ENCODE assay signal across 9 mouse cellular contexts in the genomic region with DNA sequence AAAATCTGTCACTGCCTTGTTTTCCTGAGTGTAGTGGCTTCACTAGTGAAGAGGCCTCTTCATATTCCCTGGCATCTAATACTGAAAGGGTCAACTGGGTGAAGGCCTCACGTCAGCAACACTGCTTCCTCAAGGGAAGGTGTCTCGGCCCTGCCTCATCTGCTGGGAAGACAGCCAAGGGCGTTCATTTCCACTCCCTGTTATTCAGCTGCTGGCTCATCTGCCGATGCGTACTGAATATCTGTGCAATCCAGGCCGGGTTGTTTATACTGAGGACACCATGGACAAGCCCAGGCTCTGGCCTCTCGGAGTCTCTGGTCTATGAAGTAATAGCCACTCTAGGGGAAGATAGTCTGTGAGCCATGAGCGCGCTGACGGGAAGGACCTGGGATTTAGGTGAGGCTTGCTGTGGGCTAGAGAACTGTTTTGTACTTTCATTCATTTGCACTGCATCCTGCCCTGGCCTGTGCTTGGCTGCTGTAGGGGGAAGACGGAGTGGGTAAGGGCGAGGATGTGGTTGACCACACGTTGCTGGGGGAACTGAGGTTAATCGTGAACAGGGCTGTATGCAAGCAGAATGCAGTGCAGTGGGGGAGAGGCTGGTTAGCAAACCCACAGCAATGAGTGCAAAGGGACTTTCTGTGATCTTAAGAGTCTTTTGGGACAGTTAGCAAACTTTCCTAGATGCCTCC. TPM values are rescaled to one million over a fixed set of nuclear protein-coding genes. Genes with fewer than 3 reads are reported as not detected.
A peak's percentile ranks its signal among the peaks of the same experiment; 100 is the strongest.
DNase-seq lines count a peak whose midpoint lies in the region; ATAC-seq and TF ChIP-seq lines count a peak whose summit lies in the region.
"Had no signal": no experiment of that assay in that cellular context is flagged by ENCODE, and none has a peak within 500 bp of the region (broad histone marks: within the 10 kb centered on the region; RNA-seq: fewer than 3 reads in every experiment).

No protein-coding gene starts in this region.

- H3K4me2 ChIP-seq in heart, embryonic 11.5 days = no peak overlapping the region

- no peak for TF ChIP-seq POLR2A in heart, adult 2 months (IDR thresholded peaks at IDR 0.05; ENCODE audit: insufficient read depth, low read depth, low read length)
- TF ChIP-seq POLR2A in thymus, adult 2 months (IDR thresholded peaks at IDR 0.05; ENCODE audit: control insufficient read depth, extremely low read depth, insufficient read depth, low read length, poor library complexity) = no peak

- no peak overlapping the region for H3K9ac ChIP-seq in heart, adult 2 months (ENCODE audit: low read depth, low read length)
- H3K9ac ChIP-seq in heart, embryonic 11.5 days (ENCODE audit: low read depth, low read length) = no peak overlapping the region

- H3K9me3 ChIP-seq in heart, embryonic 11.5 days (replicated peaks; ENCODE audit: control insufficient read depth, low read length) = peaks cover 3% of the 10 kb centered on the region

- ATAC-seq in heart, embryonic 11.5 days (replicated peaks; ENCODE audit: insufficient number of reproducible peaks, low FRiP score, low TSS enrichment) = no peak

- peaks cover 9% of the 10 kb centered on the region for H3K4me1 ChIP-seq in heart, adult 2 months (ENCODE audit: control insufficient read depth, insufficient read depth, low read length)
- H3K4me1 ChIP-seq in heart, embryonic 11.5 days (ENCODE audit: control insufficient read depth, insufficient read depth, low read length) = no peaks in the 10 kb centered on the region
- peaks cover 10% of the 10 kb centered on the region for H3K4me1 ChIP-seq in thymus, adult 2 months (replicated peaks; ENCODE audit: control insufficient read depth, insufficient read depth, low read length)

- DNase-seq in heart, adult 2 months = peak; percentile 55 to 78
- DNase-seq in adrenal gland, adult (ENCODE audit: inconsistent age in 2 of 2, low spot score in 1 of 2) = peak; percentile 86 to 94
- peak; percentile 64 to 67 for DNase-seq in heart, postnatal 10 days
- DNase-seq in lung, postnatal 36 days = peak; percentile 89
- DNase-seq in thymus, adult 2 months = peak; percentile 75
- no peak for DNase-seq in cerebellum, adult 11 months
- no peak for DNase-seq in left cerebral cortex, postnatal 4 days

- no peaks in the 10 kb centered on the region for H3K27me3 ChIP-seq in heart, adult 2 months (ENCODE audit: control insufficient read depth, insufficient read depth, low read length)
- no peaks in the 10 kb centered on the region for H3K27me3 ChIP-seq in heart, embryonic 11.5 days (ENCODE audit: control insufficient read depth, insufficient read depth, low read length)
- no peaks in the 10 kb centered on the region for H3K27me3 ChIP-seq in thymus, adult 2 months (ENCODE audit: control insufficient read depth, insufficient read depth, low read length)

- H3K4me3 ChIP-seq in heart, adult 2 months = no peak overlapping the region
- no peak overlapping the region for H3K4me3 ChIP-seq in heart, embryonic 11.5 days (ENCODE audit: low read depth, low read length)
- no peak overlapping the region for H3K4me3 ChIP-seq in thymus, adult 2 months (ENCODE audit: control insufficient read depth, insufficient read depth, low read length)

- intact Hi-C loops in heart, adult 2 months (cut with DNase I) = no loop called here
- intact Hi-C loops in heart, postnatal 10 days (cut with DNase I) = no loop called here
- intact Hi-C loops in left cerebral cortex, postnatal 4 days (cut with DNase I) = no loop called here

- TF ChIP-seq CTCF in heart, adult 2 months (IDR thresholded peaks at IDR 0.05) = no peak
- peak; percentile 40; the same call in 1 of the 2 replicates for TF ChIP-seq CTCF in thymus, adult 2 months (IDR thresholded peaks at IDR 0.05; ENCODE audit: borderline replicate concordance, control insufficient read depth, extremely low read depth, insufficient read depth, low read length, poor library complexity)

- no peaks in the 10 kb centered on the region for H3K79me2 ChIP-seq in heart, adult 2 months (replicated peaks; ENCODE audit: control insufficient read depth, insufficient read depth, low read length)

- H3K36me3 ChIP-seq in heart, adult 2 months (ENCODE audit: control insufficient read depth, insufficient read depth, low read length) = no peaks in the 10 kb centered on the region
- H3K36me3 ChIP-seq in heart, embryonic 11.5 days (ENCODE audit: control insufficient read depth, insufficient read depth, low read length) = peaks cover 13% of the 10 kb centered on the region
- H3K36me3 ChIP-seq in thymus, adult 2 months (ENCODE audit: control insufficient read depth, insufficient read depth, low read length) = no peaks in the 10 kb centered on the region

- WGBS in heart, adult 2 months = 39% methylated on average over 14 of the region's 14 CpGs
- WGBS in heart, embryonic 11.5 days (ENCODE audit: insufficient replicate concordance) = 77% methylated on average over 14 of the region's 14 CpGs
- 1% methylated on average over 14 of the region's 14 CpGs for WGBS in thymus, adult 2 months

- H3K27ac ChIP-seq in heart, adult 2 months = no peak overlapping the region; the same call in 1 of the 2 replicates
- H3K27ac ChIP-seq in heart, embryonic 11.5 days (ENCODE audit: low read depth, low read length) = no peak overlapping the region
- peak overlapping the region; percentile 20; the same call in 1 of the 2 replicates for H3K27ac ChIP-seq in thymus, adult 2 months (ENCODE audit: control insufficient read depth, insufficient read depth, low read length)

- no peak for TF ChIP-seq EP300 in heart, adult 2 months (IDR thresholded peaks at IDR 0.05; ENCODE audit: insufficient read depth, low read depth, low read length)

RNA-seq across cellular contexts. Expression of a gene that starts 43.8 kb away (rescaled TPM):
- total RNA-seq in heart, adult 2 months (2021) = not detected
- not detected in 2 replicates for polyA plus RNA-seq in heart, adult 2 months (2012; rRNA removed)
- not detected in 2 replicates for polyA plus RNA-seq in heart, embryonic 11.5 days (2014; fragmentation: Nextera tagmentation; extraction: Ambion mirVana)
- not detected for total RNA-seq in heart, postnatal 10 days (2021)
- not detected in 2 replicates for polyA plus RNA-seq in thymus, adult 2 months (2012; rRNA removed)
- total RNA-seq in left cerebral cortex, postnatal 4 days (2021) = not detected
- polyA plus RNA-seq: neural tube, embryonic 14.5 days had no signal

RNA-seq across cellular contexts. Expression of a gene that starts 57.3 kb away (rescaled TPM):
- total RNA-seq in heart, adult 2 months (2021) = not detected
- polyA plus RNA-seq in heart, adult 2 months (2012; rRNA removed) = not detected in 2 replicates
- not detected in 2 replicates for polyA plus RNA-seq in heart, embryonic 11.5 days (2014; fragmentation: Nextera tagmentation; extraction: Ambion mirVana)
- total RNA-seq in heart, postnatal 10 days (2021) = not detected
- polyA plus RNA-seq in thymus, adult 2 months (2012; rRNA removed) = not detected in 2 replicates
- not detected for total RNA-seq in left cerebral cortex, postnatal 4 days (2021)
- polyA plus RNA-seq: neural tube, embryonic 14.5 days had no signal

Comparison
In these comparisons a context has a peak if more than half of its experiments do, and no peak if none do; other contexts are left out.
1. DNase-seq: peak in heart, adult 2 months (2 of 2), adrenal gland, adult (2 of 2), heart, postnatal 10 days (2 of 2), lung, postnatal 36 days (single experiment) and thymus, adult 2 months (single experiment); none in cerebellum, adult 11 months (single experiment) and left cerebral cortex, postnatal 4 days (single experiment).